In the genomic region with DNA sequence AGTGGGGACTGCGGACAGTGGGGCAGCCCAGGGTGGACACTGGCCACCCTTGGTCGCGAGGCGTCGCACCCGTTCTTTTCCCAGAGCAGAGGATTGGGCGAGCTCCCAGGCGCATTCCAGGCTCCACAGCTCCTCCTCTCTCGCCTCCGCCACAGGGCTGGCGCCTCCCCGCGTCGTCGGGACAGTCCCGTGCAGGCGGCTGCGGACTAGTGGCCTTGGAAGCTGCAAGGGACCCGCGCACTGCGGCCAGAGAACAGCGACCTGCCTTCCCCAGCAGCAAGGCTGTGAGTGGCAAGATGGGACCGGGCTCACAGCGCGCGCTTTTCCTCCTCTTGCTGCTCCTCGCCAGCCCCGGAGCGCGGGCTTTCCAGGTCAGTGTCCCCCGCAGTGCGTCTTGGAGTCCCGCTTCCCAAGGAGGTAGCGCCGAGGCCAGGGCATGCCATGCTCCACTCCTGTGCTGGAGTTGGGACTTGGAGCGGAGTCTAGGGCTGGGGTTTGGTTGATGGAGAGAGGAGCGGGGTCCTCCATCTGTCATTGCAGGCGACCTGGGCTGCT, we compare ENCODE assay signal across 8 mouse cellular contexts. TPM values are rescaled to one million over a fixed set of nuclear protein-coding genes. Genes with fewer than 3 reads are reported as not detected.
DNase-seq lines count a peak whose midpoint lies in the region; ATAC-seq and TF ChIP-seq lines count a peak whose summit lies in the region.

No protein-coding gene starts in this region.

- no peaks in the 10 kb centered on the region for H3K9me3 ChIP-seq in hindbrain, embryonic 15.5 days
- no peaks in the 10 kb centered on the region for H3K9me3 ChIP-seq in limb, embryonic 11.5 days (ENCODE audit: control insufficient read depth, low read length)
- H3K9me3 ChIP-seq in midbrain, embryonic 13.5 days: no peaks in the 10 kb centered on the region
- no peaks in the 10 kb centered on the region for H3K9me3 ChIP-seq in stomach, postnatal 0 days (ENCODE audit: control insufficient read depth, low read length)

- H3K27ac ChIP-seq in hindbrain, embryonic 15.5 days (replicated peaks): no peak overlapping the region
- no peak overlapping the region for H3K27ac ChIP-seq in limb, embryonic 11.5 days (replicated peaks; ENCODE audit: low read depth, low read length)
- no peak overlapping the region for H3K27ac ChIP-seq in midbrain, embryonic 13.5 days
- no peak overlapping the region for H3K27ac ChIP-seq in stomach, postnatal 0 days (replicated peaks)

- TF ChIP-seq CTCF in stomach, postnatal 0 days (IDR thresholded peaks at IDR 0.05; ENCODE audit: low read depth): peak; percentile 59

- H3K36me3 ChIP-seq in hindbrain, embryonic 15.5 days: no peaks in the 10 kb centered on the region
- H3K36me3 ChIP-seq in limb, embryonic 11.5 days (ENCODE audit: control insufficient read depth, insufficient read depth, low read length): no peaks in the 10 kb centered on the region
- H3K36me3 ChIP-seq in midbrain, embryonic 13.5 days: no peaks in the 10 kb centered on the region
- H3K36me3 ChIP-seq in stomach, postnatal 0 days (ENCODE audit: control insufficient read depth, insufficient read depth, low read length): no peaks in the 10 kb centered on the region

- H3K4me3 ChIP-seq in hindbrain, embryonic 15.5 days: peak overlapping the region; percentile 47
- H3K4me3 ChIP-seq in limb, embryonic 11.5 days (ENCODE audit: low read depth, low read length): peak overlapping the region; percentile 47
- H3K4me3 ChIP-seq in midbrain, embryonic 13.5 days (replicated peaks): peak overlapping the region; percentile 45
- H3K4me3 ChIP-seq in stomach, postnatal 0 days (ENCODE audit: low read depth, low read length): peak overlapping the region; percentile 50

- H3K9ac ChIP-seq in hindbrain, embryonic 15.5 days: peak overlapping the region; percentile 43
- peak overlapping the region; percentile 64 for H3K9ac ChIP-seq in limb, embryonic 11.5 days (ENCODE audit: low read length)
- peak overlapping the region; percentile 63 for H3K9ac ChIP-seq in midbrain, embryonic 13.5 days (replicated peaks)
- peak overlapping the region; percentile 54 for H3K9ac ChIP-seq in stomach, postnatal 0 days (ENCODE audit: low read length)

- H3K4me1 ChIP-seq in hindbrain, embryonic 15.5 days (replicated peaks): peaks cover 9% of the 10 kb centered on the region
- no peaks in the 10 kb centered on the region for H3K4me1 ChIP-seq in limb, embryonic 11.5 days (ENCODE audit: control insufficient read depth, insufficient read depth, low read length)
- H3K4me1 ChIP-seq in midbrain, embryonic 13.5 days (replicated peaks): peaks cover 9% of the 10 kb centered on the region
- H3K4me1 ChIP-seq in stomach, postnatal 0 days (replicated peaks; ENCODE audit: control insufficient read depth, insufficient read depth): 0 out of 2 replicates have a peak, but pooled peaks cover 2% of the 10 kb centered on the region

- H3K27me3 ChIP-seq in hindbrain, embryonic 15.5 days: peaks cover 11% of the 10 kb centered on the region; the same call in 1 of the 2 replicates
- H3K27me3 ChIP-seq in limb, embryonic 11.5 days (ENCODE audit: control insufficient read depth, insufficient read depth, low read length): no peaks in the 10 kb centered on the region
- peaks cover 17% of the 10 kb centered on the region for H3K27me3 ChIP-seq in midbrain, embryonic 13.5 days
- no peaks in the 10 kb centered on the region for H3K27me3 ChIP-seq in stomach, postnatal 0 days (ENCODE audit: control insufficient read depth, insufficient read depth, low read length)

- H3K4me2 ChIP-seq in hindbrain, embryonic 15.5 days: peak overlapping the region; percentile 92
- peak overlapping the region; percentile 83 for H3K4me2 ChIP-seq in limb, embryonic 11.5 days (ENCODE audit: low read depth, severe bottlenecking)
- peak overlapping the region; percentile 88 for H3K4me2 ChIP-seq in midbrain, embryonic 13.5 days (replicated peaks)
- peak overlapping the region; percentile 93 for H3K4me2 ChIP-seq in stomach, postnatal 0 days (replicated peaks; ENCODE audit: low read depth)

- peak; percentile 67 for DNase-seq in adrenal gland, postnatal 25 days
- DNase-seq in gastrocnemius, postnatal 10 days: peak; percentile 70
- peak; percentile 80 for DNase-seq in limb, embryonic 11.5 days (ENCODE audit: low spot score)
- DNase-seq in stomach, postnatal 0 days (ENCODE audit: low spot score): peak; percentile 68

- TF ChIP-seq EP300 in stomach, postnatal 0 days (optimal IDR thresholded peaks at IDR 0.05): no peak

- under 1% methylated on average over 38 of the region's 38 CpGs for WGBS in hindbrain, embryonic 15.5 days
- under 1% methylated on average over 38 of the region's 38 CpGs for WGBS in limb, embryonic 11.5 days
- WGBS in midbrain, embryonic 13.5 days: under 1% methylated on average over 38 of the region's 38 CpGs
- WGBS in stomach, postnatal 0 days: 0% methylated on average over 32 of the region's 38 CpGs

- ATAC-seq in common myeloid progenitor, adult 5-6 weeks (replicated peaks; ENCODE audit: low read depth, poor library complexity, severe bottlenecking): peak; percentile 42; the same call in 1 of the 2 replicates
- ATAC-seq in hindbrain, embryonic 15.5 days (ENCODE audit: low FRiP score, low read depth): peak; percentile 83
- peak; percentile 82 for ATAC-seq in limb, embryonic 11.5 days (ENCODE audit: insufficient number of reproducible peaks, low FRiP score, low TSS enrichment, low read depth)
- peak; percentile 76 for ATAC-seq in midbrain, embryonic 13.5 days
- peak; percentile 70 for ATAC-seq in stomach, postnatal 0 days (ENCODE audit: low FRiP score, low TSS enrichment)
- no peak for ATAC-seq in monocyte, adult 5-6 weeks (replicated peaks; ENCODE audit: insufficient number of reproducible peaks, low FRiP score, low TSS enrichment, poor library complexity, severe bottlenecking)

RNA-seq across cellular contexts. Expression of gene Fbln7, which starts 1.1 kb away (rescaled TPM):
- 2.2 and 3.6 TPM in 2 replicates for total RNA-seq in adrenal gland, postnatal 25 days (2021)
- not detected in 2 replicates for total RNA-seq in common myeloid progenitor, adult 5-6 weeks (2017)
- total RNA-seq in gastrocnemius, postnatal 10 days (2021): 10 to 100 TPM; 12.1 to 12.8 TPM
- 2.5 TPM in 2 replicates for polyA plus RNA-seq in hindbrain, embryonic 15.5 days (2015; fragmentation: Nextera tagmentation; extraction: Ambion mirVana)
- polyA plus RNA-seq in limb, embryonic 11.5 days (2014; fragmentation: Nextera tagmentation; extraction: Ambion mirVana): 1.5 and 2.2 TPM in 2 replicates
- 1.0 and 1.3 TPM in 2 replicates for polyA plus RNA-seq in midbrain, embryonic 13.5 days (2015; fragmentation: Nextera tagmentation; extraction: Ambion mirVana)
- 2.3 and 2.5 TPM in 2 replicates for polyA plus RNA-seq in stomach, postnatal 0 days (2015; fragmentation: Nextera tagmentation; extraction: Ambion mirVana)
- total RNA-seq in monocyte, adult 5-6 weeks (2017): not detected in 3 replicates

RNA-seq across cellular contexts. Expression of gene Tmem87b, which starts 45.9 kb away (rescaled TPM):
- 45.8 and 55.4 TPM in 2 replicates for total RNA-seq in adrenal gland, postnatal 25 days (2021)
- 14.0 and 23.8 TPM in 2 replicates for total RNA-seq in common myeloid progenitor, adult 5-6 weeks (2017)
- total RNA-seq in gastrocnemius, postnatal 10 days (2021): 10 to 100 TPM; 16.2 to 19.3 TPM
- 34.1 and 38.9 TPM in 2 replicates for polyA plus RNA-seq in hindbrain, embryonic 15.5 days (2015; fragmentation: Nextera tagmentation; extraction: Ambion mirVana)
- polyA plus RNA-seq in limb, embryonic 11.5 days (2014; fragmentation: Nextera tagmentation; extraction: Ambion mirVana): 24.9 and 25.1 TPM in 2 replicates
- polyA plus RNA-seq in midbrain, embryonic 13.5 days (2015; fragmentation: Nextera tagmentation; extraction: Ambion mirVana): 37.6 and 38.3 TPM in 2 replicates
- polyA plus RNA-seq in stomach, postnatal 0 days (2015; fragmentation: Nextera tagmentation; extraction: Ambion mirVana): 26.4 and 31.9 TPM in 2 replicates
- 46.5 to 73.2 TPM (median 54.2 TPM) in 3 replicates for total RNA-seq in monocyte, adult 5-6 weeks (2017)
